Mouse (Mus musculus): Measurements from ENCODE around the gene Bax. TPM values are rescaled to one million over a fixed set of nuclear protein-coding genes. Genes with fewer than 3 reads are reported as not detected.

Bax gene
- 407 and 498 TPM in 2 replicates for polyA plus RNA-seq (2012)

DNA sequence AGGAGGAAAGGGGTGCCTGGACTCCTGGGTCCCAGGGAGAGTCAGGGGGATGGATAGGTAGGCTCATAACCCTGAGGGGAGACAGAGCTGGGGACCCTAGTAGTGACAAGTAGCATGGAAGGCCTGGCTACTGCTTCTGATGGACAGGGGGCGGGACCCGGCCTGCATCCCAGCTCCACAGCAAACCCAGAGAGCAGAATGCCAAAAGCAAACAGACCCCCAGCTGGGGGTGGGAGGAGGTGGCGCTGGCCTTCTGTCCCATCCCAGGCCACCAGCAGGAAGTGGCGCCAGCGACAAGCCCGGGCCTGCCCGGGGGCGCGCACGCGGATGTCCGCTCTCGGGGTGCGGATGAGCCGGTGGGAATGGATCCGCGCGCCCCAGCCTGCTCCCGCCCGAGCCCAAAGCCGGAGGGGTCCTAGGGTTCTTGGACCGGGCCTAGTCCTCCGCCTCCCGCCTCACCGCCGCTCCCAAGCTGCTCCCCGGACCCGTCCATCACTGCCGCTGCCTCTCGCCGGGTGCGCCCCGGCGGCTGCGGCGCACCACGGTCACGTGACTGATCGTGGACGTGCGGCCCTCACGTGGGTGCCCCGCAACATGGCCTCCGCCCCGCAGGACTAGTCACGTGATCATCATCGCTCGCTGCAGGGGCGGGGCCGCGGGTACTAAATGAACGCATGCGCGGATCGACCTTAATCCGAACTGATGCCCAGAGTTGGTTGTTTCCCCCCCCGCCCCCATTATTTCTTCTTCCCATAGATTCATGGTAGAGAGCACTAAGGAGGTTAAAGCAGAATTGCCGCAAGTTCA is at the start of gene Bax:
Bax (minus strand) TSS at position 616 of the 807 bp plus-strand sequence.
- no peak for TF ChIP-seq GATA1 (IDR thresholded peaks at IDR 0.05; ENCODE audit: low read length)

DNA sequence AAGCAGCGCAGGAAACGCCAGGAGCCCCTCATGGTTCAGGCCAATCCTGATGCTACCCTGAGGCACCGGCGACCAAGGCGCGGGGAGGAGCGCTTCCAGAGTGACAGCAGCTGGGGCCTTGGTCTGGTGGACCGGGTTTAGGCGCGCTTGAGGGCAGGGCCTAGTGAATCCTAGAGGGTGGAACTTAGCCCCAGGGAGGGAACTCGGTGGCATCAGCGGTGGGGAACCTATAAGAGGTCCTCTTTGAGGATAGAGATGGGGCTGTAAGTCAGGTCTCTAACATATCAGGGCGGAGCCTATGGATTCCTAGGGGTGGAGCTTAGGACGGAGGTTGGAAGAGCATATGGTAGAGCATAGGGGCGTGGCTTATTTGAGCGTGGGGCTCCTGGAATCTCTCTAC is 48.7 kb upstream of the Bax start:
- TF ChIP-seq GATA1 (IDR thresholded peaks at IDR 0.05; ENCODE audit: low read length): no peak

DNA sequence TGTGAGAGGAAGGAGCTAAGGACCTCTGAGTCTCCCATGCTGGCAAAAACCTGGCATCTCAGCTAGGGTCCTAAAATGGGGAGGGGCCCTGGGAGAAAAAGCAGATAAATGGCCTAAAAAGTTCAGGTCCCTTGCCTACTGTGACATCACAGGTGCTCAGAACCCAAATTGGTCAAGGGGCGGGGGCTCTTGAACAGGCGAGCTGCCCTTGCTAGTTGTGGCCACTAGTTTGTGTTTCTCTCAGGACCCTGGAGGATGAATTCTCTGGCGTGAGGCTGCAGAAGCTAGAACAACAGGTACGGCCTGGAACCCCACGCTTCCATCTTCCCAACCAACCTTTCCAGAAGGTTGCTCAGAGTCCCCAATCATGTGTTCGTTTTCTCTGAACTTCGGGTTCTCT is 47.7 kb upstream of the Bax start:
- no peak for TF ChIP-seq GATA1 (IDR thresholded peaks at IDR 0.05; ENCODE audit: low read length)

DNA sequence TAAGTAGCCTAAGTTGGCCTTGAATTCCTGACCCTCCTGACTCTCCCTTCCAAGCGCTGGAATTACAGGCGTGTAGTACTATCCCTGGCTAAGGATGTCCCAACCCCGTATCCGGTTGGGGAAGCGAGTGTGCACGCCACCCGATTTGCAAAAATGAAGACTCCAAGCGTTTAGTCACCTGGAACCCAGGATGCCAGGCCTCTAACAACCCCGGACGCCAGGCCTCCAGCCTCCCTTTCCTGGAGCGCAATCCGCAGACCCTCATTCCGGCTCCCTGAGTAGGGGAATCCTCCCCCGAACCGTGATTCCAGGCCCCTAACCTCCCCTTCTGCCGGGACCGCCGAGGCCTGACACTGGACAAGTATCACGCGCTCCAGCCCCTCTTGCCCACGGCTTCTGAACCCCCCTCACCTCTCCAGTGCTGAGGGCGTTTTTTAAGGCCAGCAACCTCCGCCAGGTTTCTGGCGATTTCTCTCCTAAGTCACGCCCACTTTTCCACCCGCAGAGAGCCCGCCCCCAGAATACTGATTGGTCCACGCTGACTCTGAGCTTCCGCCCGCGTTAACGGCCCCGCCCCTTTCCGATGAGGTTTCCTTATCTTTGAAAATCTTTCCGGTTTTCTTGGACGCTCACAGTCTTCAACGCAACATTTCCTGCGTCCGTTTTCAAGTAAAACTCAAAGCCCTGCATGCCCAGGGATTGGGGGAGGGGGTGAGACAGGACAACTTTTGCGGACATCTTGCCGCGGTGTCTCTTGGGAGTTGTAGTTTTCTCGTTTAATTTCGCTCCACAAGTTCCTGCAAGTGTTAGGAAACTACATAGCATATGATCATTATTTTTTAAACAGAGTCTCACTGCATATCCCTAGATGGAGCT is 43.5 kb upstream of the Bax start, which contains the start of gene Nucb1:
Nucb1 (minus strand) TSS at position 495 of the 876 bp plus-strand sequence.
- no peak for TF ChIP-seq GATA1 (IDR thresholded peaks at IDR 0.05; ENCODE audit: low read length)

DNA sequence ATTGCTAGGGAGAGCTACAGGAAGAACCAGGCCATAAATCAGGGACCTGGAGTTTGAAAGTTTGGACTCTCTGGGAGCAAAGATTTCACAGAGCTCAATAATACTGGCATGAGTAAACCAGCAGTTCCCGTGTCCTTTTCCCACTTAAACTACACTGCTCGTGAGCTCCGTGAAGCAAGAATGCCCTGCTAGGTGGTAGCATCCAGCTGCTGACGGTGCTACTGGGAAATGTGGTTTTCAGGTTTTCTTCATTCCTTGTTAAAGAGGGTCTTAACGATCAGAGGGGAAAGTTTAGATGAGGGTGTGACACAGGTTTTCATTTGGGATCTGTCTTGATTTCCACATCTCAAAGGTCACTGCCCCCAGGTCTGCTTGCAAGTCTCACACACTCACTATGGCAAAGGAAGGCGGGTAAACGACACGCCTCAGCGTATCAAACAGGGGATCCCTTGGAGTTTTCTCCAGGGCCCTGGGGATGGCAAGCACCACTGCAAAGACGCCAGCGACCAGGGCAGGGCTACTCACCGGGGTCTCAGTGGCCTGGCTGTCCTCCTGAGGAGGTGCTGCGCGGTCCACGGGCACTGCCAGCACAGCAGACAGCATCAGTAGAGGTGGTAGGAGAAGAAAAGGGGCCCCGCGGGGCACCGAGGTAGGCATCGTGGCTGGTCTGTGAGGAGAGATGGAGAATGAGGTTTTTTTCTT is 42.6 kb upstream of the Bax start:
- TF ChIP-seq GATA1 (IDR thresholded peaks at IDR 0.05; ENCODE audit: low read length): no peak

DNA sequence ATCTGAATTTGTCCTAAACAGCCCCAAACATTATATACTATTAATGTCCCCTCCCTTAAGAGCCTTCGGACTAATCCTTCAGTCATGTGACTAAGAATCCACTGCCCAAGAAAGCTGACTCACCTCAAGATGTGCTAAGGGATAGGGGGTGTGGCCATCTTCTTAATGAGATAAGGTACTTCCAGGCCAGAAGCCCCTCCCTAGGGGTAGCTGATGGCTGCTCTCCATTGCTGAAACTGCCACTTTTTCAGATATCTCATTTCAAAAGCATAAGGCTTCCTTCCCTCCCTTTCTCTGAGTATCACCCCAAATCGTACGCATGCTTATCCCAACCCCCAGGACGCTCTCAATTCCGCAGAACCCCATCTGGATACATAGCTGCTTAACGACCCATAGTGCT is 41.9 kb upstream of the Bax start:
- peak; percentile 88 for TF ChIP-seq GATA1 (IDR thresholded peaks at IDR 0.05; ENCODE audit: low read length)

DNA sequence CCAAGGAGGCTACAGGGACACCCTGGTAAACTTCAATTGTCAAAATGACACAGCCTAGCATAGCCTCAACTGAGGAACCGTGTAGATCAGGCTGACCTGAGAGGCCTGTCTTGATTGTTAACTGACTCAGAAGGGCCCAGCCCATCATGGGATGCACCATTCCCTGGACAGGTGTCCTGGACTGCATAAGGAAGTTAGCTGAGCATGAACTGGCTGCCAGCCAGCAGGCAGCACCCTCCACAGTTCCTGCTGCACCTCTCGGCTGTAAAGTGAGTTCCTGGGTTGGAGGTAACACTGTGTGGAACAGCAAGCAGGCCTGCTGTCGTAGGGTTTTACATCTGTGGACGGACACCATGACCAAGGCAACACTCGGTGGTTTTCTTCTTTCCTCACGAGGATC is 40.9 kb upstream of the Bax start:
- TF ChIP-seq GATA1 (IDR thresholded peaks at IDR 0.05; ENCODE audit: low read length): no peak

DNA sequence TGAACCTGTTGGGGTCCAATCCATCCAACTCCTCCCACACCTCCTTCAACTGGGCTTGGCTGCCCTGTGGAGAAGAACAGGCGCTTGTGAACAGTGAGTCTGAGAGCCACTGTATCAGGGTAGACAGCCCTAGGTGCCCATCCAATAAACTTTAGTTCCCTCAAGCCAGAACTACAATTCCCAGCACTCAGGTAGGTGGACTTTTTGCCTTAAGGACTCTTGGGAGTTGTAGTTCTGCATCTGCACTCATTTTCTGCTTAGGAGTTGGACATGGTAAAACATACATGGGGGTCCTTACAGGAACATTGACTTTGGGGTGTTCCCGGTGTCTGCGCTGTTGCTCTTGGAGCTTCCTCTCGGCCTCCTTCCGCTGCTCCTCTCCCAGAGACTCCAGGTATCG is 31.7 kb upstream of the Bax start:
- TF ChIP-seq GATA1 (IDR thresholded peaks at IDR 0.05; ENCODE audit: low read length): no peak

DNA sequence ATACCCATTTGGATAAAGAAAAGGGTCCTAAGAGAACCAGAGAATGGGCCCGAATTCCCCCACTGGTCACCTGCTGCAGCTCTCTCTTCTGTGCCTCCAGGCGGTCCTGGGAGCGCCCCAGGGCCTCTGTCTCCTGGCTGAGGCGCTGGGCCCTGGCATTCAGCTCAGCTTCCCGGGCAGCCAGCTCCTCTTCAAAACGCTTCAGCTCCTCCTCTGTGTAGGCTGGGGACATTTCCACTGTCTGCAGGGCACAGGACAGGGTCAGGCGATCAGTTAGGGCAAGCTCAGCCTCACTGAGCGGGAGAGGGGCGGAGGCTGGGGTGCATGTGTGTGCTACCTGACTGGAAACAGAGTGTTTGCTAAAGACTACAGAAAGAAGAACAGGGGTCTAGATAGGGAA is 27.9 kb upstream of the Bax start:
- no peak for TF ChIP-seq GATA1 (IDR thresholded peaks at IDR 0.05; ENCODE audit: low read length)

DNA sequence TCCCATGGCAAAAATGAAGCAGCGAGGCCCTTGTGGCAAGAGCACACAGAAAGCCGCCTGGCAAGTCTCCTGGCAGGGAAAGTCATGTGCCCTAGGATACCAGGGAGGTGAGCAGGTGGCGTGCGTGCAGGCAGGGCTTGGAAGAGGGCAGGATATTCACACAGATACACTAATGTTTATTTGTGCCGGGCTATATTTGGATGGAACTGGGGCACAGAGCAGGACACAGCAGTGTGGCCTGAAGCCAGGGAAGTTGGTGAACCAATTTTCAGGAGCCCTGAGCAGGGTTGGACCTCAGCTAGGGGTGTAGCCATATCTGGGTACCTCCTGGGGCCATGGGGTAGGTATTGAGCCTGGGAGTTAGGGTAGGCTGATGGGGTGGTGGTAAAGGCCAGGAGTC is 26.3 kb upstream of the Bax start:
- TF ChIP-seq GATA1 (IDR thresholded peaks at IDR 0.05; ENCODE audit: low read length): no peak

DNA sequence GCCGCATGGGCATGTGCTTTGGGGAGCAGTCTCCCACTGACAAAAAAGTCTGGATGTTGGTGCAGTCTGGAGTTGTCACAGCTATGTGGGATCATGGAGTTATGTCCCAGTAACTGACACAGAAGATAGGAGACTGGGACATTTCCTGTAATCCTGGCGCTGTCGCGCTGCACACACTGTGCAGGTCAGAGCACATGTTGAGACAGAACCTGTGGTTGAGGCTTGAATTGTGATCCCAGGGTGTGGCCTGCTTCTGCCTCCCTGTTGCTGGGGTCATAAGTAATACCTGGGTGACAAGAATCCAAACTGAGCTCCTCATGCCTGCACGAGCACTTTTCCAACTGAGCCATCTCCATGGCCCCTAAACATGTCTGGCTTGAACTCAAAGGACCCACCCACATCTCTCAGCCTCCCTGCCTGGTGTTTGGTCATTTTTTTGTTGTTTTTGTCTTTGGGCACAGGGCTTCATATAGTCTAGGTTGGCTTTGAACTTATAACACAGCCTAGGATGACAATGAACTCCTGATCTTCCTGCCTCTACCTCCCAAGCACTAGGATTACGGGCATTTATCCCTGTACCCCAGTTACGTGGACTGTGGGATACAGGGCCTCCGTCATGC is 25.6 kb upstream of the Bax start:
- TF ChIP-seq GATA1 (IDR thresholded peaks at IDR 0.05; ENCODE audit: low read length): no peak

DNA sequence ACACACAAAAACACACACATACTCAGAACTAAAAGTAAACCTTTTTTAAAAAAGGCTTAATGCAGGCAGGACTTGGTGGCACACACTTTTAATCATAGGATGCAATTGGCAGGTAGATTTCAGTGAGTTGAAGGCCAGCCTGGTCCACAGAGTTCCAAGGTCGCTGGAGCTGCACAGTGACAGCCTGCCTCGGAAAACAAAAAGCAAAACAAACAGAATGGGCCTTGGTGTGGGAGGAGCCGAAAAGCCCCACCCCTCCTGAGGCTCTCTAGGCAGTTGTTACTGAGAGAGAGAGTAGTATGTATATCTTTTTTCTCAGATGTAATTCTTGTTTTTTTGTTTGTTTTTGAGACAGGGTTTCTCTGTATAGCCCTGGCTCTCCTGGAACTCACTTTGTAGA is 24.6 kb upstream of the Bax start:
- no peak for TF ChIP-seq GATA1 (IDR thresholded peaks at IDR 0.05; ENCODE audit: low read length)

DNA sequence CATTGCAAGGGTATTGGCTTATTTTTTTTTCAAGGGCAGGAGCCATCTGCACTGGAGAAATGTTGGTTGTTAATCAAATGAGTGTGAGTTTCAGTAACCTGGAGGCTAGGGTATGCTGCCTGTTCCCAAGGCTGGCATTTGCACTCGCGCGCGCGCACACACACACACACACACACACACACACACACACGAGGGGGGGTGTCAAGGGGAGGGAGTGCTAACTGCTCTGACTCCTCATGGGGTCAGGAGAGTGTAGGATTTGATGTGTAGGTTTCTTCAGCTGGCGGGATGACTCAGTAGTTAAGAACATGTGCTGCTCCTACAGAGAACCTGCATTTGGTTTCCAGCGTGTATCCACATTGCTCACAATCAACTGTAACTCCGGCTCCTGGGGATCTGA is 24.1 kb upstream of the Bax start:
- no peak for TF ChIP-seq GATA1 (IDR thresholded peaks at IDR 0.05; ENCODE audit: low read length)

DNA sequence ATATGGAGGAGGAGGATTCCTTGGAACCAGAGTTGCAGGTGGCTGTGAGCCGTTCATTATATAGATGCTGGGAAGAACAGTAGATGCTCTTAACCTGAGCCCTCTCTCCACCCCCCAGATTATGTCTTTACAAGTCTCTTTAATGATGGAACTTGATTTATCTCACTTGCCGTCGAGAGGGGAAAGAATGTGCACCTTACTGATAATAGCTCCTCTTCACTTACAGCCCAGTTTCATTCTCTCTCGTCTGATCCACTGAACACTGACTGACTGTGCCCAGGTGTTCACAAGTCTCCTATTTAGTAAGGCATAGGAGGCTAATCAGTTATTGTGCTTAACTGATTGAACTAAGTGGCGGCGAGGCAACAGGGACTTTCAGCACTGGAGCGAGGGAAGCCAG is 22.9 kb upstream of the Bax start:
- no peak for TF ChIP-seq GATA1 (IDR thresholded peaks at IDR 0.05; ENCODE audit: low read length)

All from G1E-ER4 (cell line).